Mouse (Mus musculus): ENCODE data around the gene Sart3.

The Sart3 gene

GRCm38 (mm10) chr5:113765641-113766526 is 6.4 kb downstream of the Sart3 start:
- no peak for DNase-seq (ENCODE audit: low spot score)

- no peak for DNase-seq (ENCODE audit: low spot score)
Observed at GRCm38 (mm10) chr5:113764426-113764825, 7.9 kb downstream of the Sart3 start.

- no peak for DNase-seq (ENCODE audit: low spot score)
Observed at GRCm38 (mm10) chr5:113761585-113761984, 10.7 kb downstream of the Sart3 start.

- no peak for DNase-seq (ENCODE audit: low spot score)
Observed at GRCm38 (mm10) chr5:113755347-113756030, 16.8 kb downstream of the Sart3 start.

- no peak for DNase-seq (ENCODE audit: low spot score)
Observed at GRCm38 (mm10) chr5:113751521-113752157, 20.7 kb downstream of the Sart3 start.

- no peak for DNase-seq (ENCODE audit: low spot score)
Observed at GRCm38 (mm10) chr5:113748556-113749331, 23.6 kb downstream of the Sart3 start.

- DNase-seq (ENCODE audit: low spot score) = no peak
Observed at GRCm38 (mm10) chr5:113747629-113748028, 24.7 kb downstream of the Sart3 start.

GRCm38 (mm10) chr5:113737607-113738237 is 34.6 kb downstream of the Sart3 start:
- DNase-seq (ENCODE audit: low spot score) = no peak

GRCm38 (mm10) chr5:113736522-113737164 is 35.7 kb downstream of the Sart3 start:
- no peak for DNase-seq (ENCODE audit: low spot score)

- DNase-seq (ENCODE audit: low spot score) = no peak
Observed at GRCm38 (mm10) chr5:113736113-113736502, 36.2 kb downstream of the Sart3 start.

GRCm38 (mm10) chr5:113735345-113736112 is 36.8 kb downstream of the Sart3 start, which contains the start of gene Ficd:
TSS of gene Ficd (plus strand) at chr5:113735803.
- DNase-seq (ENCODE audit: low spot score) = peak; percentile 92

- no peak for DNase-seq (ENCODE audit: low spot score)
Observed at GRCm38 (mm10) chr5:113735023-113735344, 37.3 kb downstream of the Sart3 start.

GRCm38 (mm10) chr5:113734376-113734775 is 37.9 kb downstream of the Sart3 start:
- DNase-seq (ENCODE audit: low spot score) = no peak

- DNase-seq (ENCODE audit: low spot score) = no peak
Observed at GRCm38 (mm10) chr5:113732182-113732581, 40.1 kb downstream of the Sart3 start.

- no peak for DNase-seq (ENCODE audit: low spot score)
Observed at GRCm38 (mm10) chr5:113731174-113731573, 41.1 kb downstream of the Sart3 start.

- DNase-seq (ENCODE audit: low spot score) = no peak
Observed at GRCm38 (mm10) chr5:113730641-113731121, 41.6 kb downstream of the Sart3 start.

GRCm38 (mm10) chr5:113728691-113729090 is 43.6 kb downstream of the Sart3 start:
- DNase-seq (ENCODE audit: low spot score) = no peak

GRCm38 (mm10) chr5:113728011-113728410 is 44.3 kb downstream of the Sart3 start:
- no peak for DNase-seq (ENCODE audit: low spot score)

GRCm38 (mm10) chr5:113727238-113727637 is 45.1 kb downstream of the Sart3 start:
- no peak for DNase-seq (ENCODE audit: low spot score)

GRCm38 (mm10) chr5:113726618-113727017 is 45.7 kb downstream of the Sart3 start:
- no peak for DNase-seq (ENCODE audit: low spot score)
